Mouse (Mus musculus): Measurements from ENCODE around the gene Stx16.

GRCm38 (mm10) chr2:174047656-174048055 lies 28.5 kb upstream of the Stx16 start:
- no peak for TF ChIP-seq CTCF (IDR thresholded peaks at IDR 0.05; ENCODE audit: low read depth)
- no peak for TF ChIP-seq EP300 (IDR thresholded peaks at IDR 0.05; ENCODE audit: low read depth)
